Mouse (Mus musculus) granulocyte monocyte progenitor cell, adult 5-6 weeks (primary cell): ENCODE measurements around the gene Bhmt. TPM values are rescaled to one million over a fixed set of nuclear protein-coding genes. Genes with fewer than 3 reads are reported as not detected.
"Not testable (repeated sequence)": the region's sequence is repeated elsewhere in the genome, so short reads cannot be mapped to it uniquely, and the experiment has no call there.

Experiments used
- ATAC-seq: replicated peaks from 2 replicates; pipeline ENCODE4 v1.8.0; 2016; ENCODE audit warnings: mild to moderate bottlenecking, moderate TSS enrichment, inconsistent platforms; ENCODE audit not compliant: poor library complexity, severe bottlenecking
- total RNA-seq, 2 experiments: library from RNA; stranded (forward) in 1 of 2; stranded (reverse) in 1 of 2; fragments of 200-712, 200-1000 nt in 1 of 2; fragments of >200 nt in 1 of 2; fragmentation: Nextera tagmentation in 1 of 2; gene quantifications; 2 replicates each; pipeline ENCODE4 v1.2.3; 2014 to 2017

Bhmt gene
- total RNA-seq, 2 experiments from 2014 or later: not detected

GRCm38 (mm10) chr13:93612660-93613607 is 24.8 kb downstream of the Bhmt start:
- peak; percentile 48; the same call in 1 of the 2 replicates for ATAC-seq

DNA sequence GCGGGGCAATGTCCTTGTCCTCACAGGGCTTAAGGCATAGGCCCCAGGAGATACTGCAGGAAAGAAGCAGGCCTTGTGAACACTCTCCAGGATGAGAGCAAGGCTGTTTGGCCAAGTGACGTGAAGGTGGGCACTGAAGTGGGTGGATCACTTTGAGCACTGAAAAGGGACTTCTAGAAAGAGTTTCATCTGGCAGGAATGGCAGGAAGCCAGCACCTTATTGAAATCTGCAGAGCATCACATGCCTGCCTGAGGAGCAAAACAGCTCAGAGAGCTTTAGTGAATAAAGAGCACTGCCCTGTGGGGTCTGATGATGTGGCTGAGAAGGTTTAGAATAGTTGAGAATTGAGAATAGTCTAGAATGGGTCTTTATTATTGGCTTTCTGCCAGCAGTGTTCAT is 29.3 kb downstream of the Bhmt start:
- ATAC-seq: no peak

GRCm38 (mm10) chr13:93607701-93608100 is 30.1 kb downstream of the Bhmt start:
- no peak for ATAC-seq

DNA sequence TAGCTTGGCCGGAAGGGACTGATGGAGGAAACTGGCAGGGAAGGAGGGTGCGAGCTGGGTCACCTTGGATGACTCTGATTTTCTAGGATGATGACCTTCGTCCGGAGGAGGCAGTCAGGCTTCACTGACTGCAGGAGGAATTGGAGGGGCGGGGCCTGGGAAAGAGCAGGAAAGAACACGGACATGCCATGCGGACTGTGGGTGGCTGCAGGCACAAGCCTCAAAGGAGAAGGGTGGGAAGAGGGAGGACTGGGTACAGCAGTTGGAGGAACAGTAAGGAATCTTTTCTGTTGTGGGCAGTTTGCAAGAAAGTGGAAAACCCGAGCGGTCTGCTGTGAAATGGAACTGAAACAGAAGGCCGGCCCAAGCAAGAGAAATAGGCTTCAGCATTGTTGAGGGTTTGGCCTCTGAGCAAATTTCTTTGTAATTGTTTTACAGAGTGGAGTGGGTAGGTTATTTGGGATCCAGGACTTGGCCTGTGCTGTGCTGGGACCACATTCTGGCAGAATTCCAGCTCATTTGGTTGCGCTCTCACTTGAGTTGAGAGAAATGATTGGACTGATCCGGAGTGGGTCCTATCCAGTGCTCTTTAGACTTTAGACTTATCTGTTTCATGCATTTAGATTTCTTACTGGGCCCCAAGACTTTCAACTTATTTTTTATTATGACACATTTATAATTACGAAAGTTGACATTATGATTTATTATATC is 30.7 kb downstream of the Bhmt start:
- ATAC-seq: no peak

GRCm38 (mm10) chr13:93604698-93605097 is 33.1 kb downstream of the Bhmt start:
- ATAC-seq: no peak

GRCm38 (mm10) chr13:93601527-93601926 is 36.2 kb downstream of the Bhmt start:
- no peak for ATAC-seq

- peak; percentile 35; the same call in 1 of the 2 replicates for ATAC-seq
Measured at GRCm38 (mm10) chr13:93593040-93593699, 44.6 kb downstream of the Bhmt start.

GRCm38 (mm10) chr13:93582526-93582925 is 55.2 kb downstream of the Bhmt start:
- ATAC-seq: not testable (repeated sequence)

DNA sequence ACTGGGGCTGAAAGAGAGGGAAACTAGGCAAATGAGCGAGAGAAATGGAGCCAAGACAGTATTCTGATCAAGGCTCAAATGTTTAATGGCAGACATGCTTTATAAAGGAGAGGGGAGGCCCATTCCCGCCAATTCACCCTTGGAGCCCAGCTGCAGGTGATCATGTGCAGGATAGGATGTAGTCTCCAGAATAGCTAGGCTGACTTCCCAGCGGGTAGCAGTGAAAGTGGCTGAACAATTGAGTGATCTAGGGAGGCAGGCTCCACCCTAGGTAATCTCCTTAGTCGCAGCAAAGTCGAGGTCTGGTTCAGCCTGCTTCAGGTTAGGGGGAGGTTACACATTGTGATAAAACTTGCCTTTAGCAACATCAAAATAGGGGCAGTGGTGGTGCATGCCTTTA is 57.3 kb downstream of the Bhmt start:
- ATAC-seq: no peak

DNA sequence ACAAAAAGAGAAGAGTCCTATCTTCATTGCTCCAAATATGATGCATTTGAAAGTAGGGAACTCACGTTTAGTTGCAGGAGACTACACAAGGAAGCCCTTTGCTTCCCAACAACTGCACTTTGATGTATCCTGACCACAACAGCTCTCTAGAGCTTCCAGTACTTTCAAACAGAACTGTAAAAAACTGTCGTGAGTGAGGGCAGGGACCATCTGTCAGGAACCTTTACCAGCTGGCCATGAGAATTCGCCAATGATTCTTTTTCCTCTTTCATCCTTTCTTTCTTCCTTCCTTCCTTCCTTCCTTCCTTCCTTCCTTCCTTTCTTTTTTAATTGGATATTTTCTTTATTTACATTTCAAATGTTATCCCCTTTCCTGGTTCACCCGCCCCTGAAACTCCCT is 68.1 kb downstream of the Bhmt start:
- no peak for ATAC-seq

Other genes starting within 250 kb of the Bhmt start
- 6.5 and 8.6 TPM in 2 replicates for gene Jmy, start 138.2 kb downstream of the Bhmt start, total RNA-seq (2014; fragmentation: Nextera tagmentation)
- 5.8 and 6.4 TPM in 2 replicates for gene Jmy, start 138.2 kb downstream of the Bhmt start, total RNA-seq (2017)
- not detected in 2 replicates for gene Bhmt2, start 36.3 kb upstream of the Bhmt start, total RNA-seq (2014; fragmentation: Nextera tagmentation)
- gene Bhmt2, start 36.3 kb upstream of the Bhmt start, total RNA-seq (2017): not detected in 2 replicates
- not detected in 2 replicates for gene Dmgdh, start 36.5 kb upstream of the Bhmt start, total RNA-seq (2014; fragmentation: Nextera tagmentation)
- gene Dmgdh, start 36.5 kb upstream of the Bhmt start, total RNA-seq (2017): not detected in 2 replicates
- gene Arsb, start 133.7 kb upstream of the Bhmt start, total RNA-seq (2014; fragmentation: Nextera tagmentation): 80.8 and 112 TPM in 2 replicates
- 32.4 and 40.6 TPM in 2 replicates for gene Arsb, start 133.7 kb upstream of the Bhmt start, total RNA-seq (2017)